Mouse (Mus musculus) bone marrow macrophage, adult 2 months (primary cell): ENCODE results near the gene Tmem86b.

Experiments used
- CTCF ChIP-seq: IDR thresholded peaks from 2 replicates; pipeline ENCODE4 v1.5.1; 2012; ENCODE audit warnings: low read depth, mild to moderate bottlenecking, low read length, moderate library complexity
- POLR2A ChIP-seq: IDR thresholded peaks from 2 replicates; pipeline ENCODE4 v1.6.1; 2012; ENCODE audit warnings: mild to moderate bottlenecking, low read depth, low read length, borderline replicate concordance

- TF ChIP-seq CTCF (no peak), POLR2A (no peak)
Measured at GRCm38 (mm10) chr7:4674114-4674731, 43.0 kb upstream of the Tmem86b start.
